Mouse (Mus musculus): ENCODE data around the gene Myo1e. TPM values are rescaled to one million over a fixed set of nuclear protein-coding genes. Genes with fewer than 3 reads are reported as not detected.

The Myo1e gene
- total RNA-seq, 1 experiment, result 21.3 TPM

GRCm38 (mm10) chr9:70271137-70271536 lies 64.0 kb downstream of the Myo1e start:
- no peak overlapping the region for H3K27ac ChIP-seq (ENCODE audit: insufficient read depth, low read depth, low read length, poor library complexity, severe bottlenecking)
- TF ChIP-seq MAFK (IDR thresholded peaks at IDR 0.05; ENCODE audit: insufficient read depth, low read depth, low read length) (no peak), ZNF384 (IDR thresholded peaks at IDR 0.05; ENCODE audit: low read depth, low read length) (no peak), HCFC1 (IDR thresholded peaks at IDR 0.05; ENCODE audit: borderline replicate concordance, insufficient read depth, low read length) (no peak), CHD2 (IDR thresholded peaks at IDR 0.05; ENCODE audit: low read depth, low read length) (no peak), ZC3H11A (IDR thresholded peaks at IDR 0.05; ENCODE audit: borderline replicate concordance, low read depth, low read length) (no peak)
- in situ Hi-C loops (cut with MboI; ENCODE audit: low sequenced_read_pairs in 2 of 2, unreplicated experiment in 2 of 2), result no loop called here
- DNase-seq (ENCODE audit: low read depth, low spot score), result no peak
- no peaks in the 10 kb centered on the region for H3K9me3 ChIP-seq (ENCODE audit: control insufficient read depth, insufficient read depth, low read depth, low read length)
- peaks cover 5 to 27% of the 10 kb centered on the region in 2 experiments; a peak in 3 of 4 replicates for H3K4me1 ChIP-seq (ENCODE audit: control insufficient read depth in 2 of 2, insufficient read depth in 2 of 2, low read length in 2 of 2, poor library complexity in 1 of 2)
- H3K9ac ChIP-seq (ENCODE audit: insufficient read depth, low read depth, low read length, poor library complexity, severe bottlenecking), result no peak overlapping the region
- no peaks in the 10 kb centered on the region for H3K36me3 ChIP-seq (ENCODE audit: control insufficient read depth, insufficient read depth, low read length, poor library complexity, severe bottlenecking)
- H3K4me3 ChIP-seq (ENCODE audit: insufficient read depth in 1 of 2, low read depth in 1 of 2, low read length in 2 of 2, poor library complexity in 1 of 2, severe bottlenecking in 1 of 2), result no peak overlapping the region

- TF ChIP-seq MAFK (IDR thresholded peaks at IDR 0.05; ENCODE audit: insufficient read depth, low read depth, low read length) (no peak), CHD2 (IDR thresholded peaks at IDR 0.05; ENCODE audit: low read depth, low read length) (no peak)
- in situ Hi-C loops (cut with MboI; ENCODE audit: low sequenced_read_pairs in 2 of 2, unreplicated experiment in 2 of 2), result no loop called here
- H3K27ac ChIP-seq (ENCODE audit: insufficient read depth, low read depth, low read length, poor library complexity, severe bottlenecking), result no peak overlapping the region
Measured at GRCm38 (mm10) chr9:70271631-70272030, 64.5 kb downstream of the Myo1e start.

GRCm38 (mm10) chr9:70274071-70274470 lies 66.9 kb downstream of the Myo1e start:
- no peak overlapping the region for H3K4me3 ChIP-seq (ENCODE audit: insufficient read depth in 1 of 2, low read depth in 1 of 2, low read length in 2 of 2, poor library complexity in 1 of 2, severe bottlenecking in 1 of 2)
- no peaks in the 10 kb centered on the region for H3K36me3 ChIP-seq (ENCODE audit: control insufficient read depth, insufficient read depth, low read length, poor library complexity, severe bottlenecking)
- H3K27ac ChIP-seq (ENCODE audit: insufficient read depth, low read depth, low read length, poor library complexity, severe bottlenecking), result peak overlapping the region; percentile 40; the same call in 1 of the 2 replicates
- H3K4me1 ChIP-seq (ENCODE audit: control insufficient read depth in 2 of 2, insufficient read depth in 2 of 2, low read length in 2 of 2, poor library complexity in 1 of 2), result peaks cover 8 to 30% of the 10 kb centered on the region in 2 experiments
- no peak for DNase-seq (ENCODE audit: low read depth, low spot score)
- H3K9ac ChIP-seq (ENCODE audit: insufficient read depth, low read depth, low read length, poor library complexity, severe bottlenecking), result no peak overlapping the region
- no peak for TF ChIP-seq ZC3H11A (IDR thresholded peaks at IDR 0.05; ENCODE audit: borderline replicate concordance, low read depth, low read length)
- no peak for TF ChIP-seq CHD2 (IDR thresholded peaks at IDR 0.05; ENCODE audit: low read depth, low read length)
- no peak for TF ChIP-seq ZNF384 (IDR thresholded peaks at IDR 0.05; ENCODE audit: low read depth, low read length)
- no peak for TF ChIP-seq HCFC1 (IDR thresholded peaks at IDR 0.05; ENCODE audit: borderline replicate concordance, insufficient read depth, low read length)
- TF ChIP-seq MAFK (IDR thresholded peaks at IDR 0.05; ENCODE audit: insufficient read depth, low read depth, low read length), result no peak
- in situ Hi-C loops (cut with MboI; ENCODE audit: low sequenced_read_pairs in 2 of 2, unreplicated experiment in 2 of 2), result no loop called here
- no peaks in the 10 kb centered on the region for H3K9me3 ChIP-seq (ENCODE audit: control insufficient read depth, insufficient read depth, low read depth, low read length)

More at GRCm38 (mm10) chr9:70271631-70272030, 64.5 kb downstream of the Myo1e start:
- no peaks in the 10 kb centered on the region for H3K9me3 ChIP-seq (ENCODE audit: control insufficient read depth, insufficient read depth, low read depth, low read length)
- H3K9ac ChIP-seq (ENCODE audit: insufficient read depth, low read depth, low read length, poor library complexity, severe bottlenecking), result no peak overlapping the region
- peaks cover 5 to 29% of the 10 kb centered on the region in 2 experiments; a peak in 3 of 4 replicates for H3K4me1 ChIP-seq (ENCODE audit: control insufficient read depth in 2 of 2, insufficient read depth in 2 of 2, low read length in 2 of 2, poor library complexity in 1 of 2)
- H3K36me3 ChIP-seq (ENCODE audit: control insufficient read depth, insufficient read depth, low read length, poor library complexity, severe bottlenecking), result no peaks in the 10 kb centered on the region
- H3K4me3 ChIP-seq (ENCODE audit: insufficient read depth in 1 of 2, low read depth in 1 of 2, low read length in 2 of 2, poor library complexity in 1 of 2, severe bottlenecking in 1 of 2), result no peak overlapping the region
- no peak for DNase-seq (ENCODE audit: low read depth, low spot score)

GRCm38 (mm10) chr9:70274476-70274875 lies 67.3 kb downstream of the Myo1e start:
- Histone ChIP-seq H3K4me3 (ENCODE audit: insufficient read depth in 1 of 2, low read depth in 1 of 2, low read length in 2 of 2, poor library complexity in 1 of 2, severe bottlenecking in 1 of 2) (no peak overlapping the region), H3K27ac (ENCODE audit: insufficient read depth, low read depth, low read length, poor library complexity, severe bottlenecking) (peak overlapping the region; percentile 40; the same call in 1 of the 2 replicates), H3K4me1 (ENCODE audit: control insufficient read depth in 2 of 2, insufficient read depth in 2 of 2, low read length in 2 of 2, poor library complexity in 1 of 2) (peaks cover 8 to 26% of the 10 kb centered on the region in 2 experiments), H3K9me3 (ENCODE audit: control insufficient read depth, insufficient read depth, low read depth, low read length) (no peaks in the 10 kb centered on the region), H3K9ac (ENCODE audit: insufficient read depth, low read depth, low read length, poor library complexity, severe bottlenecking) (no peak overlapping the region), H3K36me3 (ENCODE audit: control insufficient read depth, insufficient read depth, low read length, poor library complexity, severe bottlenecking) (no peaks in the 10 kb centered on the region)
- DNase-seq (ENCODE audit: low read depth, low spot score), result no peak
- TF ChIP-seq MAFK (IDR thresholded peaks at IDR 0.05; ENCODE audit: insufficient read depth, low read depth, low read length) (no peak), ZC3H11A (IDR thresholded peaks at IDR 0.05; ENCODE audit: borderline replicate concordance, low read depth, low read length) (no peak), CHD2 (IDR thresholded peaks at IDR 0.05; ENCODE audit: low read depth, low read length) (no peak), HCFC1 (IDR thresholded peaks at IDR 0.05; ENCODE audit: borderline replicate concordance, insufficient read depth, low read length) (no peak), ZNF384 (IDR thresholded peaks at IDR 0.05; ENCODE audit: low read depth, low read length) (no peak)
- in situ Hi-C loops (cut with MboI; ENCODE audit: low sequenced_read_pairs in 2 of 2, unreplicated experiment in 2 of 2), result no loop called here

Data from ES-E14 (cell line).